Mouse (Mus musculus) cerebellum, adult 9-10 months (tissue): ENCODE data around the gene AC140267.1.

Experiments used
- DNase-seq: peaks from one replicate; pipeline ENCODE4 v3.0.0; 2022

The AC140267.1 gene

GRCm38 (mm10) chr15:80235535-80235934, at the start of gene AC140267.1:
AC140267.1 (plus strand) TSS chr15:80235835.
- DNase-seq: no peak

GRCm38 (mm10) chr15:80188927-80189326, 46.7 kb upstream of the AC140267.1 start:
- DNase-seq: no peak

GRCm38 (mm10) chr15:80190075-80190474, 45.6 kb upstream of the AC140267.1 start:
- DNase-seq: no peak

GRCm38 (mm10) chr15:80191585-80192245, 43.9 kb upstream of the AC140267.1 start:
- no peak for DNase-seq

GRCm38 (mm10) chr15:80192246-80192585, 43.4 kb upstream of the AC140267.1 start:
- DNase-seq: no peak

- no peak for DNase-seq
These were observed 42.8 kb upstream of the AC140267.1 start for GRCm38 (mm10) chr15:80192847-80193246.

GRCm38 (mm10) chr15:80199556-80199955, 36.1 kb upstream of the AC140267.1 start:
- no peak for DNase-seq

GRCm38 (mm10) chr15:80202111-80202775, 33.4 kb upstream of the AC140267.1 start:
- DNase-seq: no peak

- no peak for DNase-seq
These were observed 32.2 kb upstream of the AC140267.1 start for GRCm38 (mm10) chr15:80203406-80203805.

- DNase-seq: peak; percentile 58
These were observed 29.5 kb upstream of the AC140267.1 start for GRCm38 (mm10) chr15:80206057-80206565.

- no peak for DNase-seq
These were observed 27.2 kb upstream of the AC140267.1 start for GRCm38 (mm10) chr15:80208446-80208845.

- no peak for DNase-seq
These were observed 21.9 kb upstream of the AC140267.1 start for GRCm38 (mm10) chr15:80213688-80214087.

- DNase-seq: no peak
These were observed 19.7 kb upstream of the AC140267.1 start for GRCm38 (mm10) chr15:80215716-80216479.

- no peak for DNase-seq
These were observed 19.2 kb upstream of the AC140267.1 start for GRCm38 (mm10) chr15:80216480-80216820.

GRCm38 (mm10) chr15:80217476-80217875, 18.2 kb upstream of the AC140267.1 start:
- DNase-seq: no peak

GRCm38 (mm10) chr15:80219211-80219610, 16.4 kb upstream of the AC140267.1 start:
- no peak for DNase-seq

- DNase-seq: no peak
These were observed 15.7 kb upstream of the AC140267.1 start for GRCm38 (mm10) chr15:80219705-80220657.

- no peak for DNase-seq
These were observed 14.6 kb upstream of the AC140267.1 start for GRCm38 (mm10) chr15:80221031-80221430.

- DNase-seq: no peak
These were observed 11.9 kb upstream of the AC140267.1 start for GRCm38 (mm10) chr15:80223751-80224150.

GRCm38 (mm10) chr15:80225208-80225607, 10.4 kb upstream of the AC140267.1 start:
- peak; percentile 80 for DNase-seq

- DNase-seq: peak; percentile 74
These were observed 9.8 kb upstream of the AC140267.1 start for GRCm38 (mm10) chr15:80225796-80226195.

GRCm38 (mm10) chr15:80228071-80228800, 7.4 kb upstream of the AC140267.1 start:
- DNase-seq: no peak
